Mouse (Mus musculus): ENCODE measurements around the gene Lipn.

- TF ChIP-seq POLR2A (IDR thresholded peaks at IDR 0.05; ENCODE audit: borderline replicate concordance, insufficient read depth, low read length), result no peak
- no peak for TF ChIP-seq CTCF (IDR thresholded peaks at IDR 0.05; ENCODE audit: borderline replicate concordance, insufficient read depth, low read depth, low read length)
These were observed 24.1 kb upstream of the Lipn start for GRCm38 (mm10) chr19:34043008-34043407.

Measured in cerebellum, adult 2 months (tissue).